Mouse (Mus musculus) heart, embryonic 16.5 days (tissue): ENCODE measurements around the gene Faim. TPM values are rescaled to one million over a fixed set of nuclear protein-coding genes. Genes with fewer than 3 reads are reported as not detected.
A peak's percentile ranks its signal among the peaks of the same experiment; 100 is the strongest.

Source experiments
- ATAC-seq: fragments of 200-750 bp; cut with Nextera tagmentation; replicated peaks from 2 replicates; pipeline ENCODE4 v1.8.0; 2017; ENCODE audit warnings: moderate number of reproducible peaks; ENCODE audit not compliant: insufficient read depth, low FRiP score; ENCODE audit errors: extremely low read depth
- H3K27ac ChIP-seq: fragments of 300-500 bp; sonication (generic); 2 replicates; pipeline ENCODE4 v1.5.1; 2014; ENCODE audit warnings: mild to moderate bottlenecking, low read length, control low read depth, moderate library complexity
- H3K27me3 ChIP-seq: fragments of 300-500 bp; sonication (generic); 2 replicates; pipeline ENCODE4 v1.6.1; 2014; ENCODE audit warnings: low read length, mixed read lengths; ENCODE audit not compliant: control insufficient read depth, insufficient read depth
- H3K36me3 ChIP-seq: fragments of 300-500 bp; sonication (generic); 2 replicates; pipeline ENCODE4 v1.6.1; 2014; ENCODE audit not compliant: control insufficient read depth, insufficient read depth
- H3K4me1 ChIP-seq: fragments of 300-500 bp; sonication (generic); 2 replicates; pipeline ENCODE4 v1.6.1; 2014; ENCODE audit warnings: low read length, mixed read lengths; ENCODE audit not compliant: control insufficient read depth, insufficient read depth
- H3K4me2 ChIP-seq: fragments of 300-500 bp; sonication (generic); 2 replicates; pipeline ENCODE4 v1.6.1; 2014; ENCODE audit warnings: low read depth, mild to moderate bottlenecking, control low read depth, low read length
- H3K4me3 ChIP-seq: fragments of 300-500 bp; sonication (generic); 2 replicates; pipeline ENCODE4 v1.5.1; 2014; ENCODE audit warnings: mild to moderate bottlenecking, control low read depth, low read length
- H3K9ac ChIP-seq: fragments of 300-500 bp; sonication (generic); 2 replicates; pipeline ENCODE4 v1.6.1; 2014; ENCODE audit warnings: low read length, control low read depth
- H3K9me3 ChIP-seq: fragments of 300-500 bp; sonication (generic); replicated peaks from 2 replicates; pipeline ENCODE4 v1.6.1; 2016; ENCODE audit warnings: low read length; ENCODE audit not compliant: control insufficient read depth
- WGBS: fragments of 180-500 bp; shearing (Covaris S2); extraction: QIAGEN DNeasy Blood & Tissue Kit; methylation state at CpG from one replicate; pipeline ENCODE4 v1.1.7; 2014; 5-methylcytosine and 5-hydroxymethylcytosine counted together
- polyA plus RNA-seq: library from polyadenylated mRNA; unstranded; fragments of >200 nt; fragmentation: Nextera tagmentation; extraction: Ambion mirVana; gene quantifications from 2 replicates; pipeline ENCODE4 v1.2.1, GENCODE M21; 2015

Gene Faim
- polyA plus RNA-seq, 1 experiment from 2014 or later, result 32.5 TPM

DNA sequence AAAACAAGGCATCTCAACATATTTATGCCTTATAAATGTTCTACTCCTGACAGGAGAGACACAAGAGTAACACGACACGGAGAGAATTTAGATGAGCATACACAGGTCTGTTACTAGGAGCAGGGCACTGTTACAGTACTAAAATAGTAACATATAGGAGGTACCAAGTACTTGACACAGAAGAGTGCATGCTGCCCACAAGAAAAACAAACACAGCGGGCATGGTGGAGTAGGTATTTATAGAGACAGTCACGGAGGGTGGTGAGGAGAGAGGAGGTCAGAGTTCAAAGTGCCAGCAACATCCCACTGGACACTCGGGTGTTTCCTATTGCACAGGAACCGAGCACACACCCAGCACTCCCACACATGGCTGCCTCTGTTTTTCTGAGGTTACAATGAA, 63.6 kb downstream of the Faim start:
- ATAC-seq, result no peak
- no peaks in the 10 kb centered on the region for H3K27me3 ChIP-seq
- H3K4me1 ChIP-seq, result peaks cover 14% of the 10 kb centered on the region; the same call in 1 of the 2 replicates
- 0 out of 2 replicates have a peak, but pooled peaks cover 4% of the 10 kb centered on the region for H3K36me3 ChIP-seq
- H3K4me2 ChIP-seq, result no peak overlapping the region
- WGBS, result 30% methylated on average over 6 of the region's 6 CpGs
- H3K9ac ChIP-seq, result no peak overlapping the region
- no peaks in the 10 kb centered on the region for H3K9me3 ChIP-seq
- H3K4me3 ChIP-seq, result no peak overlapping the region
- peak overlapping the region; percentile 8; the same call in 1 of the 2 replicates for H3K27ac ChIP-seq

Other genes starting within 250 kb of the Faim start
- gene Prr23a1, start 143.9 kb upstream of the Faim start, polyA plus RNA-seq, result not detected in 2 replicates
- not detected in 2 replicates for gene Prr23a2, start 129.9 kb upstream of the Faim start, polyA plus RNA-seq
- gene Prr23a3, start 121.6 kb upstream of the Faim start, polyA plus RNA-seq, result not detected in 2 replicates
- gene 7420426K07Rik, start 83.3 kb upstream of the Faim start, polyA plus RNA-seq, result not detected in 2 replicates
- 0.05 TPM in 1 of 2 replicates, not detected in the other for gene Foxl2, start 31.1 kb upstream of the Faim start, polyA plus RNA-seq
- 0.12 and 0.45 TPM in 2 replicates for gene Gm1123, start 49.3 kb downstream of the Faim start, polyA plus RNA-seq
- gene Pik3cb, start 154.2 kb downstream of the Faim start, polyA plus RNA-seq, result 0.98 and 1.5 TPM in 2 replicates